Mouse (Mus musculus) heart, embryonic 16.5 days (tissue): ENCODE results near the gene Cfap54. TPM values are rescaled to one million over a fixed set of nuclear protein-coding genes. Genes with fewer than 3 reads are reported as not detected.

ENCODE experiments used
- ATAC-seq: fragments of 200-750 bp; cut with Nextera tagmentation; replicated peaks from 2 replicates; pipeline ENCODE4 v1.8.0; 2017; ENCODE audit warnings: moderate number of reproducible peaks; ENCODE audit not compliant: insufficient read depth, low FRiP score; ENCODE audit errors: extremely low read depth
- H3K27ac ChIP-seq: fragments of 300-500 bp; sonication (generic); 2 replicates; pipeline ENCODE4 v1.5.1; 2014; ENCODE audit warnings: mild to moderate bottlenecking, low read length, control low read depth, moderate library complexity
- H3K27me3 ChIP-seq: fragments of 300-500 bp; sonication (generic); 2 replicates; pipeline ENCODE4 v1.6.1; 2014; ENCODE audit warnings: low read length, mixed read lengths; ENCODE audit not compliant: control insufficient read depth, insufficient read depth
- H3K36me3 ChIP-seq: fragments of 300-500 bp; sonication (generic); 2 replicates; pipeline ENCODE4 v1.6.1; 2014; ENCODE audit not compliant: control insufficient read depth, insufficient read depth
- H3K4me1 ChIP-seq: fragments of 300-500 bp; sonication (generic); 2 replicates; pipeline ENCODE4 v1.6.1; 2014; ENCODE audit warnings: low read length, mixed read lengths; ENCODE audit not compliant: control insufficient read depth, insufficient read depth
- H3K4me2 ChIP-seq: fragments of 300-500 bp; sonication (generic); 2 replicates; pipeline ENCODE4 v1.6.1; 2014; ENCODE audit warnings: low read depth, mild to moderate bottlenecking, control low read depth, low read length
- H3K4me3 ChIP-seq: fragments of 300-500 bp; sonication (generic); 2 replicates; pipeline ENCODE4 v1.5.1; 2014; ENCODE audit warnings: mild to moderate bottlenecking, control low read depth, low read length
- H3K9ac ChIP-seq: fragments of 300-500 bp; sonication (generic); 2 replicates; pipeline ENCODE4 v1.6.1; 2014; ENCODE audit warnings: low read length, control low read depth
- H3K9me3 ChIP-seq: fragments of 300-500 bp; sonication (generic); replicated peaks from 2 replicates; pipeline ENCODE4 v1.6.1; 2016; ENCODE audit warnings: low read length; ENCODE audit not compliant: control insufficient read depth
- WGBS: fragments of 180-500 bp; shearing (Covaris S2); extraction: QIAGEN DNeasy Blood & Tissue Kit; methylation state at CpG from one replicate; pipeline ENCODE4 v1.1.7; 2014; 5-methylcytosine and 5-hydroxymethylcytosine counted together
- polyA plus RNA-seq: library from polyadenylated mRNA; unstranded; fragments of >200 nt; fragmentation: Nextera tagmentation; extraction: Ambion mirVana; gene quantifications from 2 replicates; pipeline ENCODE4 v1.2.1, GENCODE M21; 2015

Cfap54 gene
- polyA plus RNA-seq, 1 experiment from 2014 or later, result 0.25 TPM

GRCm38 (mm10) chr10:93072769-93073168 lies 8.6 kb downstream of the Cfap54 start:
- Histone ChIP-seq H3K4me1 (peaks cover 3% of the 10 kb centered on the region; the same call in 1 of the 2 replicates), H3K4me3 (no peak overlapping the region), H3K4me2 (no peak overlapping the region), H3K9ac (no peak overlapping the region), H3K27ac (no peak overlapping the region), H3K9me3 (no peaks in the 10 kb centered on the region), H3K36me3 (no peaks in the 10 kb centered on the region), H3K27me3 (no peaks in the 10 kb centered on the region)
- no peak for ATAC-seq
- 76% methylated on average over 2 of the region's 2 CpGs for WGBS

DNA sequence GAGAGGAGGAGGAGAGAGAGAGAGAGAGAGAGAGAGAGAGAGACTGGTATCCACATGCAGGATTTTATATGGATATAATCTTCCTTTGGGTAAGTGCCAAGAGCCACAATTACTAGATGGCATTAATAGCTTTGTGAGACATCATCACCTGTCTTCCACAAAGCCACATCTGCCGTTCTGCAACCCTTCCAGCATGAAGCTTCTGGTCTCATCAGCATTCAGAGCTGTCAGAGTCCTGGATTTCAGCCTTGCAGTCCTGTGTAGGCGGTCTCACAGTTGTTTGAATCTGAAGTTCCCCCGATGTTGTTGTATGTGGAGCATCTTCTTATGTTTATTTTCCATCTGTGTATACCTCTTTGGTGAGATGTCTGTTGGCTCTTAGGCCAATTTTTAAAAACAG lies 9.7 kb downstream of the Cfap54 start:
- peaks cover 3% of the 10 kb centered on the region; the same call in 1 of the 2 replicates for H3K4me1 ChIP-seq
- H3K9ac ChIP-seq, result no peak overlapping the region
- no peak overlapping the region for H3K27ac ChIP-seq
- no peak overlapping the region for H3K4me2 ChIP-seq
- no peak overlapping the region for H3K4me3 ChIP-seq
- no peak for ATAC-seq
- H3K36me3 ChIP-seq, result no peaks in the 10 kb centered on the region
- 72% methylated on average over 3 of the region's 3 CpGs for WGBS
- no peaks in the 10 kb centered on the region for H3K9me3 ChIP-seq
- no peaks in the 10 kb centered on the region for H3K27me3 ChIP-seq

GRCm38 (mm10) chr10:93070121-93070898 lies 11.1 kb downstream of the Cfap54 start:
- Histone ChIP-seq H3K27me3 (no peaks in the 10 kb centered on the region), H3K36me3 (no peaks in the 10 kb centered on the region), H3K27ac (peak overlapping the region; percentile 67), H3K9ac (no peak overlapping the region), H3K4me3 (no peak overlapping the region), H3K9me3 (no peaks in the 10 kb centered on the region), H3K4me2 (no peak overlapping the region), H3K4me1 (peaks cover 3% of the 10 kb centered on the region; the same call in 1 of the 2 replicates)
- ATAC-seq, result no peak
- 56% methylated on average over 9 of the region's 9 CpGs for WGBS

GRCm38 (mm10) chr10:93069721-93070120 lies 11.7 kb downstream of the Cfap54 start:
- no peak for ATAC-seq
- 52% methylated on average over 6 of the region's 6 CpGs for WGBS
- no peak overlapping the region for H3K9ac ChIP-seq
- H3K4me3 ChIP-seq, result no peak overlapping the region
- H3K9me3 ChIP-seq, result no peaks in the 10 kb centered on the region
- no peak overlapping the region for H3K4me2 ChIP-seq
- peak overlapping the region; percentile 67 for H3K27ac ChIP-seq
- H3K36me3 ChIP-seq, result no peaks in the 10 kb centered on the region
- H3K4me1 ChIP-seq, result peaks cover 3% of the 10 kb centered on the region; the same call in 1 of the 2 replicates
- H3K27me3 ChIP-seq, result no peaks in the 10 kb centered on the region

GRCm38 (mm10) chr10:93069041-93069679 lies 12.3 kb downstream of the Cfap54 start:
- Histone ChIP-seq H3K36me3 (no peaks in the 10 kb centered on the region), H3K9me3 (no peaks in the 10 kb centered on the region), H3K4me3 (no peak overlapping the region), H3K27me3 (no peaks in the 10 kb centered on the region), H3K27ac (peak overlapping the region; percentile 67), H3K4me1 (peaks cover 3% of the 10 kb centered on the region; the same call in 1 of the 2 replicates), H3K4me2 (no peak overlapping the region), H3K9ac (no peak overlapping the region)
- 55% methylated on average over 6 of the region's 6 CpGs for WGBS
- ATAC-seq, result peak; percentile 78; the same call in 1 of the 2 replicates

- WGBS, result 85% methylated on average over 10 of the region's 10 CpGs
- Histone ChIP-seq H3K4me3 (no peak overlapping the region), H3K36me3 (no peaks in the 10 kb centered on the region), H3K27me3 (no peaks in the 10 kb centered on the region), H3K27ac (no peak overlapping the region), H3K9ac (no peak overlapping the region), H3K4me1 (peaks cover 9% of the 10 kb centered on the region), H3K9me3 (no peaks in the 10 kb centered on the region), H3K4me2 (no peak overlapping the region)
- no peak for ATAC-seq
These were observed 16.4 kb downstream of the Cfap54 start for GRCm38 (mm10) chr10:93064973-93065372.

DNA sequence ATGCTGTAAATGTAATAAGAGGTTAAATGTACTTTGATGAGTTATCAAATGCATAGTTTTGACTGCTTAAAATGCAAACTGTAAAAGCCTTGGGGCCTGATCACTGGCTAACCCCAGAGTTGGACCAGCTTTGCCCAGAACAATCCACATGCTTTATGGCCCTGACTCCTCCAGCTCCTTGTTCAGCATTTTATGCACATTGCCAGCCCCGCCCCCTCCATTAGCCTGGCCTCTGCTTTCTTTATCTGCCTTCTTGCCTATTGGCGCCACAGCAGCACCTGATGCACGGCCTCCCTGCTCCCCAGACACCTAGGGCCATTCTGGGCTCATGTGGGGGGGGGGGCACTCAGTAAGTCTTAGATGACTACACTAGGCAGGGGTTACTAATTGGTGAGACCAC lies 17.8 kb downstream of the Cfap54 start:
- H3K4me3 ChIP-seq, result no peak overlapping the region
- no peak overlapping the region for H3K27ac ChIP-seq
- ATAC-seq, result no peak
- H3K27me3 ChIP-seq, result no peaks in the 10 kb centered on the region
- peaks cover 6% of the 10 kb centered on the region for H3K4me1 ChIP-seq
- H3K36me3 ChIP-seq, result no peaks in the 10 kb centered on the region
- H3K9me3 ChIP-seq, result no peaks in the 10 kb centered on the region
- no peak overlapping the region for H3K9ac ChIP-seq
- 63% methylated on average over 3 of the region's 3 CpGs for WGBS
- H3K4me2 ChIP-seq, result no peak overlapping the region

DNA sequence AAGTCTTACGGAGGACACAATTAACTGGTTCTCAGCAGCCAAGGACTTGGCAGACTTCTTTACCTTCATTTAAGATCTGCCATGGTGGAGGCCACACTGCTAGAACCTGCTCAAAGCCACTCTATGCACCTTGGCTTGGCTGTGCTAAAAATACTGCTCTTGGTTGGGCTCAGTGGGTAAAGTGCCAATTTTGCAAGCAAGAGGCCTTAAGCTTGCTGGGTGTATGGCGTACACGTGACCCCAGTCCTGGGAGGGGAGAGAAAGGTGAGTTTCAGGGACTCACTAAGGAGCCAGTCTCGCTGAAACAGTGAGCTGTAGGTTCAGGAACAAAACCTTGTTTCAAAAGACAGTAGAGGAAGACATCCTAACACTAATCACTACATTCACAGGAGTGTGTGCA lies 19.0 kb downstream of the Cfap54 start:
- Histone ChIP-seq H3K4me2 (no peak overlapping the region), H3K27me3 (no peaks in the 10 kb centered on the region), H3K9me3 (no peaks in the 10 kb centered on the region), H3K27ac (no peak overlapping the region), H3K4me3 (no peak overlapping the region), H3K36me3 (no peaks in the 10 kb centered on the region), H3K9ac (no peak overlapping the region), H3K4me1 (peaks cover 6% of the 10 kb centered on the region)
- WGBS, result 63% methylated on average over 4 of the region's 4 CpGs
- peak; percentile 45; the same call in 1 of the 2 replicates for ATAC-seq

- H3K27me3 ChIP-seq, result no peaks in the 10 kb centered on the region
- H3K27ac ChIP-seq, result no peak overlapping the region
- H3K4me1 ChIP-seq, result no peaks in the 10 kb centered on the region
- no peak overlapping the region for H3K4me3 ChIP-seq
- ATAC-seq, result no peak
- H3K9ac ChIP-seq, result no peak overlapping the region
- WGBS, result 72% methylated on average over 6 of the region's 6 CpGs
- no peaks in the 10 kb centered on the region for H3K36me3 ChIP-seq
- no peaks in the 10 kb centered on the region for H3K9me3 ChIP-seq
- H3K4me2 ChIP-seq, result no peak overlapping the region
These were observed 27.6 kb downstream of the Cfap54 start for GRCm38 (mm10) chr10:93053867-93054266.
